Mouse (Mus musculus) spleen, adult 2 months (tissue): ENCODE measurements around the gene Hmg20a.

Source experiments
- CTCF ChIP-seq: fragments of 200-500 bp; IDR thresholded peaks from 2 replicates; pipeline ENCODE4 v1.5.1; 2011; ENCODE audit warnings: mild to moderate bottlenecking, inconsistent platforms; ENCODE audit not compliant: insufficient read depth, insufficient read length, insufficient replicate concordance; ENCODE audit errors: extremely low read depth
- POLR2A ChIP-seq: fragments of 200-500 bp; IDR thresholded peaks from 2 replicates; pipeline ENCODE4 v1.6.1; 2011; ENCODE audit warnings: low read depth, low read length, inconsistent platforms

DNA sequence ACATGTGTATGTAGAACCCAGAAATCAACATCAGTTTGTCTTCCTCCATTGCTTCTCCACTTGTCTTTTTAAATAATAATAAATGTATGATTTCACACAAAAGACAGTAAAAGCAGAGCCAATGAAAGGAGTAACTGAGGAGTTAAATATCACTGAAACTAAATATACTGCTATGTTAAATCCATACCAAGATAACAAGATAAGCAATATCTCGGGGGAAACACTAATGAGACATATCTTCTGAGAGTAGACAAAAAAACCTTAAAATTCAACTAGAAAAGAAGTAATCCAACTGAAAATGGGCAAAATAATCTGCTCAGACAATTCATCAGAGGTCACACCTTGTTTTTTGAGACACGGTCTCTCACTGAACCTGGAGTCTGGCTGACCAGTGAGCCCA lies 8.5 kb upstream of the Hmg20a start:
- no peak for TF ChIP-seq POLR2A
- TF ChIP-seq CTCF: no peak
